Mouse (Mus musculus): ENCODE measurements around the gene Ear1.
"Not testable (repeated sequence)": the region's sequence is repeated elsewhere in the genome, so short reads cannot be mapped to it uniquely, and the experiment has no call there.

GRCm38 (mm10) chr14:43898577-43898976 is 23.3 kb upstream of the Ear1 start:
- not testable (repeated sequence) for TF ChIP-seq CTCF (IDR thresholded peaks at IDR 0.05; ENCODE audit: low read depth, low read length); POLR2A (IDR thresholded peaks at IDR 0.05; ENCODE audit: borderline replicate concordance, low read depth, low read length)

Measured in bone marrow macrophage, adult 2 months (primary cell).